Mouse (Mus musculus): ENCODE data around the gene Insc. TPM values are rescaled to one million over a fixed set of nuclear protein-coding genes. Genes with fewer than 3 reads are reported as not detected.

Insc gene
- polyA plus RNA-seq, 1 experiment from 2014 or later: 0.21 TPM

GRCm38 (mm10) chr7:114754626-114755025 is 11.1 kb downstream of the Insc start:
- in situ Hi-C loops (cut with MboI; ENCODE audit: low pct_unique_long_range_greater_than_20kb): no loop called here
- POLR2A ChIA-PET: no interaction called here
- TF ChIP-seq CTCF (IDR thresholded peaks at IDR 0.05): no peak
- DNase-seq (ENCODE audit: low read depth, low spot score): no peak
- ATAC-seq: no peak
- H3K27me3 ChIP-seq: no peaks in the 10 kb centered on the region
- CTCF ChIA-PET: no interaction called here

DNA sequence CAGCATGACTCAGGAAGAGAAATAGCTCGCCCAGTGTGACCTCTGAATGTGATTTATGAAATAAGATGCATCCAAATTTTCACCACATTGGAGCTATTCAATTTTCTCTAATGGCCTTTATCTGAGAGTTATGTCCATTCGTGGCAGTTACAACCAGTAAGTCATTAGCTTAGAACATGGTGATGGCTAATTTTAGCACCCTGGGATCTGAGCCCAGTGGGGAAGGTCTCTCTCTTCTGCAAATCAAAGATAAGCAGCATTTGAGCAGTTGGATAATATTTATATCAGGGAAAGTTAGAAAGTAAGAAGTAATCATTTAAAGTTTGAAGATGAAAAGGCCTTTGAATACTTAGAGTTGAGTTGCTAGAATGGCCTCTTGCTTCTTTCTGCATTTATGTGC is 19.2 kb downstream of the Insc start:
- H3K27me3 ChIP-seq: no peaks in the 10 kb centered on the region
- in situ Hi-C loops (cut with MboI; ENCODE audit: low pct_unique_long_range_greater_than_20kb): no loop called here
- DNase-seq (ENCODE audit: low read depth, low spot score): no peak
- TF ChIP-seq CTCF (IDR thresholded peaks at IDR 0.05): no peak
- CTCF ChIA-PET: no interaction called here
- ATAC-seq: no peak
- POLR2A ChIA-PET: no interaction called here

- ChIA-PET POLR2A (no interaction called here), CTCF (interaction anchor here (1.5 kb wide), 1 partner anchor 25 kb away, joined by 3 read pairs; no protein-coding TSS in a partner anchor)
- ATAC-seq (no peak), DNase-seq (ENCODE audit: low read depth, low spot score) (no peak)
- in situ Hi-C loops (cut with MboI; ENCODE audit: low pct_unique_long_range_greater_than_20kb): no loop called here
- H3K27me3 ChIP-seq: no peaks in the 10 kb centered on the region
- TF ChIP-seq CTCF (IDR thresholded peaks at IDR 0.05): no peak
Observed at GRCm38 (mm10) chr7:114765273-114765672, 21.8 kb downstream of the Insc start.

- in situ Hi-C loops (cut with MboI; ENCODE audit: low pct_unique_long_range_greater_than_20kb): no loop called here
- POLR2A ChIA-PET: no interaction called here
- ATAC-seq (no peak), DNase-seq (ENCODE audit: low read depth, low spot score) (no peak)
- no peak for TF ChIP-seq CTCF (IDR thresholded peaks at IDR 0.05)
- no peaks in the 10 kb centered on the region for H3K27me3 ChIP-seq
- CTCF ChIA-PET: no interaction called here
Observed at GRCm38 (mm10) chr7:114766523-114766922, 23.0 kb downstream of the Insc start.

DNA sequence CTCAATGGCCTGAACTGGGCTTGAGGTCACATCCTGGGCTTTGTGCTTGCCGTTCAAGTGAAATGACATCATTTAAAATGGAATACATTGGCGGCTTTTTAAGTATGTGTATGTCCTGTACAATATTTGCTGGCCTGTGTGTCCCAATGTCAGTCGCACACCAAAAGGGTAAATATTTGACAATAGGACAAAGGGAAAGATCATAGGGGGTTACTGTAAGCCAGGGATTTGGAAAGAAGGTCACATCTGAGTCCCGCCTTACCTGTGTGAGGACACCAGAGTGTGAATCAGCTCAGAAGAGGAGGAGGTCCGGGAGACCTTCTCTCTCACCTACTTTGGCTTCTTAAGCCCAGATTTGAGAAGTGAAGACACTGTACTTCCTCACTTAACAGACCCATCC is 25.0 kb downstream of the Insc start:
- CTCF ChIA-PET: interaction anchor here (1.1 to 1.3 kb wide), 2 partner anchors 12 to 13 kb away, joined by 3 read pairs; no protein-coding TSS in a partner anchor
- TF ChIP-seq CTCF (IDR thresholded peaks at IDR 0.05): no peak
- in situ Hi-C loops (cut with MboI; ENCODE audit: low pct_unique_long_range_greater_than_20kb): no loop called here
- ATAC-seq: no peak
- H3K27me3 ChIP-seq: no peaks in the 10 kb centered on the region
- DNase-seq (ENCODE audit: low read depth, low spot score): no peak
- POLR2A ChIA-PET: no interaction called here

DNA sequence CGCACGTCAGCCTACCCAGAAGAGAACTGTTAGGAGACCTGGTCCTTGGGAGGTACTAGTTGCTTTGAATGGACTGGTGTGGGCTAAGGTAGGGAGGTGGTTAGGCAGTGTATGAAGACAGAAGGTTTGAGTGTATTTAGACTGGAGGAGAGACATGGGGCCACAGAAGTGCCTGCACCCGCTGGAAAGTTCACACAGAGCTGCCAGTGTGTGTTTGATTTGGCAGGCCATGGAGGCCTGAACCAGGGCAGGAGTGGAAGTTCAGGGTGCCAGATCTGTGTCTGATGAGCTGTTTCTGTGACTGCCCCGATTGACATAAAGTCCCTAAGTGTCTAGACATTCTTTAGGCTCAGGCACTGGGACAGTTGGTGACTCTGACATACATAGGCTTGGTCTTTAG is 25.5 kb downstream of the Insc start:
- no peak for TF ChIP-seq CTCF (IDR thresholded peaks at IDR 0.05)
- DNase-seq (ENCODE audit: low read depth, low spot score) (no peak), ATAC-seq (no peak)
- ChIA-PET CTCF (interaction anchor here (1.1 kb wide), 1 partner anchor 13 kb away, joined by 3 read pairs; no protein-coding TSS in a partner anchor), POLR2A (no interaction called here)
- H3K27me3 ChIP-seq: no peaks in the 10 kb centered on the region
- in situ Hi-C loops (cut with MboI; ENCODE audit: low pct_unique_long_range_greater_than_20kb): no loop called here

- POLR2A ChIA-PET: no interaction called here
- no peak for ATAC-seq
- no peaks in the 10 kb centered on the region for H3K27me3 ChIP-seq
- CTCF ChIA-PET: no interaction called here
- DNase-seq (ENCODE audit: low read depth, low spot score): no peak
- in situ Hi-C loops (cut with MboI; ENCODE audit: low pct_unique_long_range_greater_than_20kb): no loop called here
- TF ChIP-seq CTCF (IDR thresholded peaks at IDR 0.05): no peak
Observed at GRCm38 (mm10) chr7:114770586-114770985, 27.1 kb downstream of the Insc start.

GRCm38 (mm10) chr7:114771801-114772200 is 28.3 kb downstream of the Insc start:
- POLR2A ChIA-PET: no interaction called here
- CTCF ChIA-PET: no interaction called here
- H3K27me3 ChIP-seq: no peaks in the 10 kb centered on the region
- DNase-seq (ENCODE audit: low read depth, low spot score) (no peak), ATAC-seq (no peak)
- in situ Hi-C loops (cut with MboI; ENCODE audit: low pct_unique_long_range_greater_than_20kb): no loop called here
- no peak for TF ChIP-seq CTCF (IDR thresholded peaks at IDR 0.05)

DNA sequence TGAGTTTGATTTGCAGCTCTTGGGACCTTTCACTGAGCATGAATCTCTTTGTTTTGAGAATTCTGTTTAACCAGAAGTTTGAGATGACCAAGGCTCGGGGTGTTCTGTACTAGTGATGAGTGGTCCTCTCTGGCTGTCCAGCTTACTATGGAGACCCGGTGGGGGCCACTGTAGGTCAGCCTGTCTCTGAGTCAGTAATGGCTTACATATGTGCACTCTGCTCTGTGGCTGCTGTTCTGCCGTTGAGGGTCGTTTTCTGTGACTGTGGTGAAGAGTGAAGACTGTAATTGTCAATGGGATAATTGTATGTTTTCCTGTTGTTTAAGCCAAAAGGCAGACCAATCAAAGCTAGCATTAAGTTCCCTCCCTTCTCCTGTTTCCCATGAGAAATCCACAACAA is 30.3 kb downstream of the Insc start:
- ATAC-seq: no peak
- TF ChIP-seq CTCF (IDR thresholded peaks at IDR 0.05): no peak
- in situ Hi-C loops (cut with MboI; ENCODE audit: low pct_unique_long_range_greater_than_20kb): no loop called here

DNA sequence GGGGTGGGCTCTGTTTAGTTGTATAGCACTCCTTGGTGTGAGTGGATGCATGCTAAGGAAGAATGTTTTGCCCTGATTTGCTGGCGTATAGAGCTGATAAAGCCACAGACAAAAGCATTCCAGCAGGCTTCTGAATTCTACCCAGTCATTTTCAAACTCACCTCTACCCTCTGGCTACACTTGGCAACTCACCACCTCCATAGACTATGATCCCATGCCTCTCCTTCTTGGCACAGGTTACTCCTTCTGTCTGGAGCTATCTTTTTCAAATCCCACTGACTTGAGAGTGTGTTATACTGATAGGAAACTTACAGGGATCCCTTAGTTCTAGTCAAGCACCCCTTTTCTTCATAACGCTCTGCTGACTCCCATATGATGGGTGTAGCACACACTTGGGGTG is 32.4 kb downstream of the Insc start:
- ATAC-seq (no peak), DNase-seq (ENCODE audit: low read depth, low spot score) (no peak)
- no peaks in the 10 kb centered on the region for H3K27me3 ChIP-seq
- in situ Hi-C loops (cut with MboI; ENCODE audit: low pct_unique_long_range_greater_than_20kb): no loop called here
- no peak for TF ChIP-seq CTCF (IDR thresholded peaks at IDR 0.05)
- CTCF ChIA-PET: interaction anchor here (1.1 to 1.3 kb wide), 3 partner anchors 16 to 17 kb away, joined by 3 read pairs; no protein-coding TSS in a partner anchor
- POLR2A ChIA-PET: no interaction called here

More for the DNA sequence above, 30.3 kb downstream of the Insc start:
- POLR2A ChIA-PET: no interaction called here
- DNase-seq (ENCODE audit: low read depth, low spot score): no peak
- no peaks in the 10 kb centered on the region for H3K27me3 ChIP-seq
- CTCF ChIA-PET: no interaction called here

DNA sequence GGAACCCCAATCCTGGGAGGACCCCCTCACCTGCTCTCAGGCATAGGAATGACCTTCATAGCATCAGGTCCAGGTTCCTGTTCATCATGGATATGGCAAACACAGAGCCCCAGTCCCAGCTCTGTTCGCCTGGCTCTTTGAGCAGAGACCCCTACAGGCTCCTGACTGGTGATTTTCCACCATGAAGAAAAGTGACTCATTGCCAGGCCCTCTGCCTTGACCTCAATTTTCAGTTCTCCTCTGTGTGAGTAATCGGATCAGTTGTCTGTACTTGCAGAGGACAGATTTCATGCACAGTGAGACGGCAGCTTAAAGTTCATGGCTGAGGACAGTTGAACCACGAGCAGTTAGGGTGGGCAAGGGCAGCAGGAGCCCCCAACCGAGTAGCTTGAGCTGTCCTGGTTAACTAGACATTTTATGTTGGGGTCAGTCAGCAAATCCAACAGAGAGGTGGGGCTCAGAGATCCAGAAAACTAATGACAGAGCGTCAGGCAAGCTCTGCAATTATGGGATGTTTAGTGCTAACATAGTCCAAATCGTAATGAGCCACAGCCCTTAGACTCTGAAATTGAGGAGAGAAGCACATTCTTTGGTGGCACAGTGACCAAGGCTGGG is 34.8 kb downstream of the Insc start:
- ATAC-seq (no peak), DNase-seq (ENCODE audit: low read depth, low spot score) (no peak)
- no peaks in the 10 kb centered on the region for H3K27me3 ChIP-seq
- ChIA-PET POLR2A (no interaction called here), CTCF (interaction anchor here (1.4 kb wide), 1 partner anchor 39 kb away, joined by 3 read pairs; no protein-coding TSS in a partner anchor)
- in situ Hi-C loops (cut with MboI; ENCODE audit: low pct_unique_long_range_greater_than_20kb): no loop called here
- TF ChIP-seq CTCF (IDR thresholded peaks at IDR 0.05): no peak

Measured in Patski (cell line).